Mouse (Mus musculus): Measurements from ENCODE around the gene Ttc23. TPM values are rescaled to one million over a fixed set of nuclear protein-coding genes. Genes with fewer than 3 reads are reported as not detected.
A peak's percentile ranks its signal among the peaks of the same experiment; 100 is the strongest.

The Ttc23 gene
- polyA plus RNA-seq, 1 experiment from 2014 or later, result 5.4 TPM

GRCm38 (mm10) chr7:67793449-67793848 is 146.2 kb downstream of the Ttc23 start:
- Histone ChIP-seq H3K27ac (no peak overlapping the region), H3K36me3 (no peaks in the 10 kb centered on the region), H3K9ac (no peak overlapping the region), H3K4me2 (no peak overlapping the region), H3K4me3 (no peak overlapping the region), H3K27me3 (replicated peaks) (peaks cover 12% of the 10 kb centered on the region; the same call in 1 of the 2 replicates), H3K9me3 (replicated peaks) (no peaks in the 10 kb centered on the region), H3K4me1 (no peaks in the 10 kb centered on the region)
- no peak for ATAC-seq
- 61% methylated on average over 7 of the region's 7 CpGs for WGBS (ENCODE audit: insufficient replicate concordance)

GRCm38 (mm10) chr7:67797065-67797464 is 149.9 kb downstream of the Ttc23 start:
- peaks cover 15% of the 10 kb centered on the region for H3K27me3 ChIP-seq (replicated peaks)
- no peak for ATAC-seq
- H3K27ac ChIP-seq, result no peak overlapping the region
- H3K4me2 ChIP-seq, result no peak overlapping the region
- no peaks in the 10 kb centered on the region for H3K36me3 ChIP-seq
- 32% methylated on average over 8 of the region's 8 CpGs for WGBS (ENCODE audit: insufficient replicate concordance)
- no peaks in the 10 kb centered on the region for H3K9me3 ChIP-seq (replicated peaks)
- H3K4me3 ChIP-seq, result no peak overlapping the region
- no peaks in the 10 kb centered on the region for H3K4me1 ChIP-seq
- H3K9ac ChIP-seq, result no peak overlapping the region

- Histone ChIP-seq H3K27ac (no peak overlapping the region), H3K36me3 (no peaks in the 10 kb centered on the region), H3K4me3 (no peak overlapping the region), H3K9me3 (replicated peaks) (no peaks in the 10 kb centered on the region), H3K27me3 (replicated peaks) (peaks cover 12% of the 10 kb centered on the region), H3K9ac (no peak overlapping the region), H3K4me2 (no peak overlapping the region), H3K4me1 (peaks cover 4% of the 10 kb centered on the region; the same call in 1 of the 2 replicates)
- no peak for ATAC-seq
- WGBS (ENCODE audit: insufficient replicate concordance), result 48% methylated on average over 4 of the region's 4 CpGs
These were observed 151.3 kb downstream of the Ttc23 start for GRCm38 (mm10) chr7:67798476-67798875.

DNA sequence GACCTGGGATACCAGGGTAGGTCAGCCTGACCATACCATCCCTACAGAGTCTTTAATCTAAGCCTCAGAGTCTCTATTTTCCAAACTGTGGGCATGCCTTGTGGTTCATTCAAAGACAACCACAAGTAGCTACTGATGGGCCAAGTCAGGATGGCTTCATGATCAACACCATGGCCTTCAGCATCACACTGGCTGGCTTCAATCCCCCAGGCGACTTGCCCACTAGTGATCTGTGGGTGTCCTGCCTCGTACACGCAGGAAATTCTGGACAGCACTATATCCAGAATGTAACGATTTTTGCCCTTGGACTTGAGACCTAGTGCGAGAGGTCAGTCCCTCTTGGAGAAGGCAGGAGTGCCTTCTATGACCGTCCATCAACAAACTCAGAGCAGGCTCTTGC is 153.3 kb downstream of the Ttc23 start:
- no peak overlapping the region for H3K4me3 ChIP-seq
- no peaks in the 10 kb centered on the region for H3K36me3 ChIP-seq
- peaks cover 20% of the 10 kb centered on the region for H3K27me3 ChIP-seq (replicated peaks)
- no peak overlapping the region for H3K9ac ChIP-seq
- H3K27ac ChIP-seq, result no peak overlapping the region
- WGBS (ENCODE audit: insufficient replicate concordance), result 60% methylated on average over 6 of the region's 6 CpGs
- H3K4me2 ChIP-seq, result no peak overlapping the region
- no peaks in the 10 kb centered on the region for H3K9me3 ChIP-seq (replicated peaks)
- no peak for ATAC-seq
- H3K4me1 ChIP-seq, result peaks cover 10% of the 10 kb centered on the region

- no peak for ATAC-seq
- no peak overlapping the region for H3K4me3 ChIP-seq
- 58% methylated on average over 4 of the region's 4 CpGs for WGBS (ENCODE audit: insufficient replicate concordance)
- H3K27me3 ChIP-seq (replicated peaks), result peaks cover 25% of the 10 kb centered on the region
- no peak overlapping the region for H3K4me2 ChIP-seq
- H3K36me3 ChIP-seq, result no peaks in the 10 kb centered on the region
- no peaks in the 10 kb centered on the region for H3K9me3 ChIP-seq (replicated peaks)
- no peak overlapping the region for H3K9ac ChIP-seq
- H3K27ac ChIP-seq, result no peak overlapping the region
- peaks cover 10% of the 10 kb centered on the region for H3K4me1 ChIP-seq
These were observed 153.8 kb downstream of the Ttc23 start for GRCm38 (mm10) chr7:67801022-67801421.

GRCm38 (mm10) chr7:67803015-67803856 is 156.0 kb downstream of the Ttc23 start:
- H3K27ac ChIP-seq, result no peak overlapping the region
- peaks cover 23% of the 10 kb centered on the region; the same call in 1 of the 2 replicates for H3K27me3 ChIP-seq (replicated peaks)
- H3K4me1 ChIP-seq, result peaks cover 10% of the 10 kb centered on the region
- ATAC-seq, result peak; percentile 54; the same call in 1 of the 2 replicates
- peak overlapping the region; percentile 60 for H3K4me2 ChIP-seq
- WGBS (ENCODE audit: insufficient replicate concordance), result 12% methylated on average over 28 of the region's 28 CpGs
- no peaks in the 10 kb centered on the region for H3K9me3 ChIP-seq (replicated peaks)
- H3K9ac ChIP-seq, result no peak overlapping the region
- peak overlapping the region; percentile 2; the same call in 1 of the 2 replicates for H3K4me3 ChIP-seq
- no peaks in the 10 kb centered on the region for H3K36me3 ChIP-seq

GRCm38 (mm10) chr7:67803857-67804215 is 156.6 kb downstream of the Ttc23 start:
- H3K27ac ChIP-seq, result no peak overlapping the region
- peak overlapping the region; percentile 2; the same call in 1 of the 2 replicates for H3K4me3 ChIP-seq
- H3K4me1 ChIP-seq, result peaks cover 10% of the 10 kb centered on the region
- WGBS (ENCODE audit: insufficient replicate concordance), result 14% methylated on average over 12 of the region's 13 CpGs
- H3K4me2 ChIP-seq, result peak overlapping the region; percentile 60
- ATAC-seq, result peak; percentile 46; the same call in 1 of the 2 replicates
- no peaks in the 10 kb centered on the region for H3K36me3 ChIP-seq
- H3K27me3 ChIP-seq (replicated peaks), result peaks cover 28% of the 10 kb centered on the region; the same call in 1 of the 2 replicates
- no peaks in the 10 kb centered on the region for H3K9me3 ChIP-seq (replicated peaks)
- H3K9ac ChIP-seq, result no peak overlapping the region

Small RNA genes within 50 kb of the gene (microRNA-seq; reads per million reads assigned to microRNA genes)
- gene Gm23844, result not detected

Other genes with a start within 250 kb of the Ttc23 start
- 10.3 and 11.7 TPM in 2 replicates for gene Lrrc28, start 2.1 kb upstream of the Ttc23 start, polyA plus RNA-seq (2016; fragmentation: Nextera tagmentation; extraction: Ambion mirVana)
- 0.13 and 0.17 TPM in 2 replicates for gene Synm, start 112.3 kb downstream of the Ttc23 start, polyA plus RNA-seq (2016; fragmentation: Nextera tagmentation; extraction: Ambion mirVana)

Measured in liver, embryonic 12.5 days (tissue).